Mouse (Mus musculus) hindbrain, embryonic 14.5 days (tissue): ENCODE measurements around the gene Pde4d. TPM values are rescaled to one million over a fixed set of nuclear protein-coding genes. Genes with fewer than 3 reads are reported as not detected.

ENCODE experiments used
- ATAC-seq: fragments of 200-750 bp; cut with Nextera tagmentation; 2 replicates; pipeline ENCODE4 v1.8.0; 2017; ENCODE audit warnings: moderate number of reproducible peaks, mild to moderate bottlenecking, moderate TSS enrichment, moderate library complexity; ENCODE audit not compliant: low FRiP score
- DNase-seq: peaks from one replicate; pipeline ENCODE4 v3.0.0-alpha.2; 2015; ENCODE audit warnings: low spot score
- H3K27ac ChIP-seq: fragments of 300-500 bp; sonication (generic); 2 replicates; pipeline ENCODE4 v1.5.1; 2014; ENCODE audit warnings: mild to moderate bottlenecking, moderate library complexity
- H3K27me3 ChIP-seq: fragments of 300-500 bp; sonication (generic); 2 replicates; pipeline ENCODE4 v1.6.1; 2014; ENCODE audit warnings: mild to moderate bottlenecking, low read length, mixed read lengths; ENCODE audit not compliant: control insufficient read depth, insufficient read depth
- H3K36me3 ChIP-seq: fragments of 300-500 bp; sonication (generic); replicated peaks from 2 replicates; pipeline ENCODE4 v1.6.1; 2014; ENCODE audit not compliant: control insufficient read depth, insufficient read depth
- H3K4me1 ChIP-seq: fragments of 300-500 bp; sonication (generic); replicated peaks from 2 replicates; pipeline ENCODE4 v1.6.1; 2014; ENCODE audit warnings: antibody characterized with exemption, low read length, mixed read lengths; ENCODE audit not compliant: control insufficient read depth, insufficient read depth
- H3K4me2 ChIP-seq: fragments of 300-500 bp; sonication (generic); replicated peaks from 2 replicates; pipeline ENCODE4 v1.6.1; 2014; ENCODE audit warnings: mild to moderate bottlenecking, moderate library complexity
- H3K4me3 ChIP-seq: fragments of 300-500 bp; sonication (generic); replicated peaks from 2 replicates; pipeline ENCODE4 v1.5.1; 2014; ENCODE audit warnings: mild to moderate bottlenecking, low read length
- H3K9ac ChIP-seq: fragments of 300-500 bp; sonication (generic); 2 replicates; pipeline ENCODE4 v1.6.1; 2014
- H3K9me3 ChIP-seq: fragments of 300-500 bp; sonication (generic); 2 replicates; pipeline ENCODE4 v1.6.1; 2016; ENCODE audit warnings: low read length; ENCODE audit not compliant: control insufficient read depth
- WGBS: fragments of 180-500 bp; shearing (Covaris S2); extraction: QIAGEN DNeasy Blood & Tissue Kit; methylation state at CpG from one replicate; pipeline ENCODE4 v1.1.7; 2014; 5-methylcytosine and 5-hydroxymethylcytosine counted together
- polyA plus RNA-seq: library from polyadenylated mRNA; unstranded; fragments of >200 nt; fragmentation: Nextera tagmentation; extraction: Ambion mirVana; gene quantifications from 2 replicates; pipeline ENCODE4 v1.2.1, GENCODE M21; 2014

Pde4d gene
- polyA plus RNA-seq, 1 experiment from 2014 or later, result 23.2 TPM

DNA sequence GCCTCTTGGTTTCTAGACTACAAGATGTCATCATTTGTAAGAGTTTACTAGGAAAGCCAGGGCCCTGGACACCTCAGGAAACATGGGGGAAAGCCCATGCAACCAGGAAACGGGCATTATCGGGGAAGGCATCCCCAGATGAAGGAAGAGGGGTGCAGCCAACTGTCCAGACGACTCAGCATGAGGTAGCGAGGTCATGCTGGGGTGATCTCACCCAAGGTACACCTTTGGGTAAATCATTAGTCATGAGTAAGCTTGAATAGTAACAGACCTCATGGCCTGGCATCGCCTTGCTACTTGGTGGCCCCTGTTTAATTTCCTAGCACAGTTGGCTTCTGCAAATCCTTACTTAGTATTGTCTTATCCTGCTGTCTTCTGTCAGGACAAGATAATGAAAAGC lies 1105.8 kb downstream of the Pde4d start:
- Histone ChIP-seq H3K4me3 (no peak overlapping the region), H3K27ac (no peak overlapping the region), H3K27me3 (no peaks in the 10 kb centered on the region), H3K4me2 (no peak overlapping the region), H3K9me3 (no peaks in the 10 kb centered on the region), H3K4me1 (no peaks in the 10 kb centered on the region), H3K36me3 (no peaks in the 10 kb centered on the region), H3K9ac (no peak overlapping the region)
- 88% methylated on average over 5 of the region's 5 CpGs for WGBS
- ATAC-seq (no peak), DNase-seq (no peak)

DNA sequence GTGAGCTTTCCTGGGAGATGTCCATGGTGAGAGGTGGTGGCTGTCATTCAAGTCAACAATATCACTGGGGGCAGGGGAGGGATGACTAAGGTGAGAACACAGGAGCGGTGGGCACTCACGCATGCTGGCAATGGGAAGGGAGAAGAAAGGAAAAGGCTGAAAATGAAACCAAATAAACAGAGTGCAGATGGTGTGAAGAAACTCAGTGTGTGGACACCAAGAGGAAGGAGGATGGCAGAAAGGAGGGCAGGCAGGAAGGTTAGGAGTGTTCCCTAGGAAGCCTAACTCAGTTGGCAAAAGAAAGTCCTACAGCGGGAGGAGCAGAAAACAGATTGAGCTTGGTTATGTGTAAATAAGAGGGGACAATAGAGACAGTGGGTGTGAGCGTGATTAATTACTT lies 1107.1 kb downstream of the Pde4d start:
- H3K36me3 ChIP-seq, result no peaks in the 10 kb centered on the region
- no peaks in the 10 kb centered on the region for H3K9me3 ChIP-seq
- H3K4me3 ChIP-seq, result no peak overlapping the region
- no peak overlapping the region for H3K9ac ChIP-seq
- WGBS, result 88% methylated on average over 4 of the region's 4 CpGs
- no peak overlapping the region for H3K4me2 ChIP-seq
- no peaks in the 10 kb centered on the region for H3K4me1 ChIP-seq
- ATAC-seq, result no peak
- no peak overlapping the region for H3K27ac ChIP-seq
- no peaks in the 10 kb centered on the region for H3K27me3 ChIP-seq
- no peak for DNase-seq

DNA sequence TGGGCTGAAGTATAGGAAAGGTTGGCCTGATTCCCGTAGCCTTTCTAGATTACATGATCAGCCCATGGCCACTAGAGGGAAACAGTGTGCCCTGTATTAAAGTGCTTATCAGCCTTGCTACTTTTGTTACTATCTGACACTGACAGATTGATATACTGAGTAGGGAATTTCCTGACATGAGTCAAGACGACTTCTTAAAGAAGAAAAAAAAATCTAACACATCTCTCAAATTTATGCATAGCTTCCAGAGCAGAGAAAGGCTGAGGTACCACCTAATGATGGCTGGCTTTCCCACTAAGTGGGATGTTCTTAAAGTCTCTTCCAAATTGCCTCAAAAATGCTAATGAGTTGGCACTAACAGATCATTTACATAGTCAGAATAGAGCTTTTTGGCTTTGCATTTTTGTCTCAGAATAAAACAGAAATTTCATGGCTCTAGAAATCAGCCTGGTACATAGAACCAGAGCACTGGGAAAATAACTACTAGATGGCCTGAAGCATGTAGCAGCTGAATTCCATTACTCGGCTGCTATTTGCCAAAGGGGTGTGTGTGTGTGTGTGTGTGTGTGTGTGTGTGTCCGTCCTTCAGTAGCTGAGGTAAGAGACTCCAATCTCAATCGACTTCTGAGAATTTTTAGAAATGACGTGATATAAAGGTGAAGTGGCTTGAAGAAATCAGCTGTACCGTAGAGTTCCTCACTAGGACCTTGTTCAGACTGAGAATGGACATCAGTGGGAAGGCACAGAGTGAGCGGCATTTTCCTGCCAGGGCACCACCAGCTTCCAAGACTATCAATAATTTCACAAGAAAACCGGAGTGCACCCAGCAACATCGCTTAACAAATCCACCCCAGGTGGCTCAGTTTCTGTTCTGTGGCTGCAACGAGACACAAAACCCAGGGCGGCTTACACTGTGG lies 1108.9 kb downstream of the Pde4d start:
- WGBS, result 70% methylated on average over 12 of the region's 12 CpGs
- Histone ChIP-seq H3K27ac (no peak overlapping the region), H3K27me3 (no peaks in the 10 kb centered on the region), H3K4me1 (no peaks in the 10 kb centered on the region), H3K9me3 (no peaks in the 10 kb centered on the region), H3K36me3 (no peaks in the 10 kb centered on the region), H3K4me3 (no peak overlapping the region), H3K9ac (no peak overlapping the region), H3K4me2 (no peak overlapping the region)
- peak; percentile 73 for DNase-seq
- ATAC-seq, result peak; percentile 60; the same call in 1 of the 2 replicates

DNA sequence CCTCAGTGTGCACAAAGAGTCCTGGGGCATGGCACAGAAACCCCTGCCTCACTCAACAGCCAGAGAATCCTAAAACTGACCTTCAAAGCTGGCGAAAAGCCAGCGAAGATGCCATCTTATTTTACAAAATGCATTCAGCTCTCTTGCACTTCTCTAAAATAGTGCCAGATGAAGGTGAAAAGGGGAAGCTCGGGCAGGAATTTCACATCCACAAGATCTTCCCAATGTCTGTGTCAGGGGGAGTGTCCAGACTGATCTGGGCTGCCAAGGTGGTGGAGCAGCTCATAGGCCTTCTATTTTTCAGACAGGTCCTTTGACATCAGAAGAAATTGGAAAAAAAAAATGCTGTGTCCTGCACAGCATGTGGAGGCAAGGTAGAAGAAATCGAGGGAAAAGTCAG lies 1110.5 kb downstream of the Pde4d start:
- 84% methylated on average over 4 of the region's 4 CpGs for WGBS
- Histone ChIP-seq H3K27me3 (no peaks in the 10 kb centered on the region), H3K27ac (no peak overlapping the region), H3K4me2 (no peak overlapping the region), H3K36me3 (no peaks in the 10 kb centered on the region), H3K9ac (no peak overlapping the region), H3K9me3 (no peaks in the 10 kb centered on the region), H3K4me1 (no peaks in the 10 kb centered on the region), H3K4me3 (no peak overlapping the region)
- DNase-seq (no peak), ATAC-seq (no peak)

DNA sequence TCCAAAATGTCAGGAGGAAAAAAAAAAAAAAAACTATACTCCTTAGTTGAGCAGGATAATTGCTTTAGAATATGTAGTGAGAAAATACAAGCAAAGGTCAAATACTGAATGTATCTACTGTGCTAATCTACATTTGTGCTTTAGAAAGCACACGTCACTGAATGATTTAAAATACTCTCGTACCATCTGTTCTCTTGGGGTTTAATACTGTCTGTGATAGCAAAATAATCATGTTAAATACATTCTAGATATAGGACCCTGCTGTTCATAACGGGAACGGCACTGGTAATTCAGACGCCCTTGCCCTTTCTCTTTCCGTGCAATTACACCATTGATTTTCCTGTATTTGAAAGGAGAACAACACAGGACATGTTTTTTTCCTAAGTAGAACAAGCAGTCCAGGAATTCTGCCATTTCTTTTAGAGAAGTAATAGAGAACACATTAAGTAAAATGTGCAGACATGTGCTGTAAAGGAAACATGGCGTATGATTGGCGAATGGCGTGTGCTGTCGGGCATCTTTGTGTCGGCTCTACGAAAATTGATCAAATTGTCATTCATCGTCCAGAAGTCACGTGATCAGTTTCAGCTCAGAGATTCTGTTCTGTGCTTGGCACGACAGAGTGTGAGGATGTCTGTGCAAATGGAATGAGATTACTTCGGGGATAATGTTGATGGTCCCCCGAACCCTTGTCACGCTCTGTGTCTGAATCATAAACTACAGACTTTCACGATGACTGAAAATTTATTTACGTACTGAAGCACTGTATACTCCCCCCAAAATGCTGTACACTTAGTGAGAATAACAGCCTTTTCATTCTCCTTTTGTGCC lies 1119.1 kb downstream of the Pde4d start:
- H3K4me2 ChIP-seq, result peak overlapping the region; percentile 8
- H3K27ac ChIP-seq, result peak overlapping the region; percentile 27; the same call in 1 of the 2 replicates
- no peak overlapping the region for H3K4me3 ChIP-seq
- no peaks in the 10 kb centered on the region for H3K4me1 ChIP-seq
- H3K27me3 ChIP-seq, result no peaks in the 10 kb centered on the region
- WGBS, result 65% methylated on average over 20 of the region's 20 CpGs
- no peak for DNase-seq
- no peaks in the 10 kb centered on the region for H3K36me3 ChIP-seq
- no peaks in the 10 kb centered on the region for H3K9me3 ChIP-seq
- no peak overlapping the region for H3K9ac ChIP-seq
- no peak for ATAC-seq

DNA sequence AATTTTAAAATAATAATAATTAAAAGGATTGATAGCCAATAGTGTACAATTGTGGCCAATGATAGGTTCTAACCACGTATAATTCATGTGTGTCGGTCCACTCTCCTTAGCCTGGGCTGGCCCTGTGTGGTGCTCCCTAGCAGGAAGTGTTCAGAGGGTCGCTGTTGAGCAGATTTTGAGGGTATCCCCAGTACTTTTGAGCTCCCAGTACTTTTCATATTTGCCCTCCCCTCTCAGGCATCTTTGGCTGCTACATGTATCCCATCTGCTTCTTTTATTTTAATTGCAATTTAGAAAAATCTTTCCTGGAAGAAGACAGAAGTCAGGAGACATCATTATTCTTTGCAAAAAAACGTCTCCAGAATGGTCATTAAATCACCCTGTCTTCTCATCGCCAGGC lies 1119.7 kb downstream of the Pde4d start:
- no peak overlapping the region for H3K4me3 ChIP-seq
- no peak overlapping the region for H3K4me2 ChIP-seq
- H3K9me3 ChIP-seq, result no peaks in the 10 kb centered on the region
- no peak for DNase-seq
- H3K27ac ChIP-seq, result no peak overlapping the region
- H3K9ac ChIP-seq, result no peak overlapping the region
- H3K4me1 ChIP-seq, result no peaks in the 10 kb centered on the region
- H3K36me3 ChIP-seq, result no peaks in the 10 kb centered on the region
- H3K27me3 ChIP-seq, result no peaks in the 10 kb centered on the region
- WGBS, result 61% methylated on average over 5 of the region's 5 CpGs
- ATAC-seq, result no peak

DNA sequence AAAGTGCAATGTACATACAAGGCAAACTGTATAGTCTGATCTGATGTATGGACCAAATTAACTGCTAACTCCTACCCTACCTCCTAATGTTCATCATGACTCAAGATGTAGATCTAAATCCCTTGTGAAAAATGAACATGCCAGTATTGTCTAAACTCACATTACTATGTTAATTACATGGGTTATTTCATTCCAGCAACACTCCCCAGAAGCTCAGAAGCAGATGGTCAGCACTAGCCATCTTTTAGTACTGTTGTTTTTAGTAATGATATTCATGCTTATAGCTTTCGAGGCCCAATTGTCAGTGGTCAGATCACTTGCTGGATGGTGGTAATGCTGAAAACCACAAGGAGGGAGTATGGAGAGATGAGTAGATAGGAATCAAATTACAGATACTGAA lies 1127.0 kb downstream of the Pde4d start:
- H3K27ac ChIP-seq, result no peak overlapping the region
- DNase-seq, result no peak
- no peaks in the 10 kb centered on the region for H3K9me3 ChIP-seq
- WGBS, result 33% methylated on average over 1 of the region's 1 CpGs
- no peak for ATAC-seq
- H3K9ac ChIP-seq, result no peak overlapping the region
- H3K4me1 ChIP-seq, result peaks cover 3% of the 10 kb centered on the region; the same call in 1 of the 2 replicates
- H3K4me2 ChIP-seq, result no peak overlapping the region
- H3K36me3 ChIP-seq, result no peaks in the 10 kb centered on the region
- H3K27me3 ChIP-seq, result no peaks in the 10 kb centered on the region
- no peak overlapping the region for H3K4me3 ChIP-seq

DNA sequence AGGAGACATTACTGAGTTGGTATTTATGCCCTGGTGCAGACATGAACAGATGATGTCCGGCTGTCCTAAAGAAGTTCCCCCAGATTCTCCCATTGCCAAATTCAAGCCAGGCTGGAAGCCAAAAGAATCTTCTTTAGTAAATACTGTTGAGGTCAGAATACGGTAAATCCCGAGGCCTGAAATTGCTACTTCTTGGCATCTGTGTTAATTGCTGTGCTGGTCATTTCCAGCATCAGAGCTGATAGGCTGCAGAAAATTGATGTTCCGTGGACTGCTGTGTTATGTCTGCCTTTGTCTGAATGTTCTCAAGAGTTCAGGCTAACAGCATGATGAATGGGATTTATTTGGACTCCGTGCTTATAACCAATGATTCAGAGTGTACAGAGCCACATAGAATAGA lies 1127.7 kb downstream of the Pde4d start:
- ATAC-seq (no peak), DNase-seq (no peak)
- no peaks in the 10 kb centered on the region for H3K36me3 ChIP-seq
- H3K27me3 ChIP-seq, result no peaks in the 10 kb centered on the region
- H3K4me1 ChIP-seq, result peaks cover 3% of the 10 kb centered on the region; the same call in 1 of the 2 replicates
- no peak overlapping the region for H3K4me2 ChIP-seq
- H3K4me3 ChIP-seq, result no peak overlapping the region
- H3K9ac ChIP-seq, result no peak overlapping the region
- H3K27ac ChIP-seq, result peak overlapping the region; percentile 9; the same call in 1 of the 2 replicates
- no peaks in the 10 kb centered on the region for H3K9me3 ChIP-seq
- 57% methylated on average over 5 of the region's 5 CpGs for WGBS

DNA sequence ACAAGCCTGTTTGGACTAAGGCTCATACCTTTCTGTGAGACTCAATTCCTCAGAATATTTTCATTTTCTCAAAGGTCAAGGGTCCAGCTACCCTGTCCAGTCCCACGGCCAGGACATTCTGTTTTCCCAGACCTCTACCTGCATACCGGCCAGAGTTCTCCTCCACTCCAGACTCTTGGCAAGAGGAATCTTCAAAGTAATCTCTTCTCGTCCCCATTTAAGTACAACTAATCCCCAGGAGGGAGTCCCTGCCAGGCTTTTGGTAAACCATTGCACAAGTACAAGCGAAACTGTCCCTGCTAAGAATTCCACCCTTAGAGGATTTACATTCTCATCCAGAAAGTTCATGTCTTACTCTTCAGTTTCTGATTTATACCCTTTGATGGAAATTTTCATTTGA lies 1128.2 kb downstream of the Pde4d start:
- no peaks in the 10 kb centered on the region for H3K9me3 ChIP-seq
- H3K27me3 ChIP-seq, result no peaks in the 10 kb centered on the region
- no peak overlapping the region for H3K4me3 ChIP-seq
- WGBS, result 65% methylated on average over 4 of the region's 4 CpGs
- peak overlapping the region; percentile 9; the same call in 1 of the 2 replicates for H3K27ac ChIP-seq
- H3K4me2 ChIP-seq, result no peak overlapping the region
- peaks cover 3% of the 10 kb centered on the region; the same call in 1 of the 2 replicates for H3K4me1 ChIP-seq
- H3K9ac ChIP-seq, result no peak overlapping the region
- DNase-seq (no peak), ATAC-seq (no peak)
- no peaks in the 10 kb centered on the region for H3K36me3 ChIP-seq
